Mouse (Mus musculus) CH12F3 (cell line): ENCODE measurements around the gene Creg1.

ENCODE experiments used
- in situ Hi-C: fragments of 300-500 bp; cut with MboI; formaldehyde crosslinking; loops from 2 replicates; pipeline ENCODE4 v1.14.3; 2020; ENCODE audit warnings: low sequenced_read_pairs

Creg1 gene

DNA sequence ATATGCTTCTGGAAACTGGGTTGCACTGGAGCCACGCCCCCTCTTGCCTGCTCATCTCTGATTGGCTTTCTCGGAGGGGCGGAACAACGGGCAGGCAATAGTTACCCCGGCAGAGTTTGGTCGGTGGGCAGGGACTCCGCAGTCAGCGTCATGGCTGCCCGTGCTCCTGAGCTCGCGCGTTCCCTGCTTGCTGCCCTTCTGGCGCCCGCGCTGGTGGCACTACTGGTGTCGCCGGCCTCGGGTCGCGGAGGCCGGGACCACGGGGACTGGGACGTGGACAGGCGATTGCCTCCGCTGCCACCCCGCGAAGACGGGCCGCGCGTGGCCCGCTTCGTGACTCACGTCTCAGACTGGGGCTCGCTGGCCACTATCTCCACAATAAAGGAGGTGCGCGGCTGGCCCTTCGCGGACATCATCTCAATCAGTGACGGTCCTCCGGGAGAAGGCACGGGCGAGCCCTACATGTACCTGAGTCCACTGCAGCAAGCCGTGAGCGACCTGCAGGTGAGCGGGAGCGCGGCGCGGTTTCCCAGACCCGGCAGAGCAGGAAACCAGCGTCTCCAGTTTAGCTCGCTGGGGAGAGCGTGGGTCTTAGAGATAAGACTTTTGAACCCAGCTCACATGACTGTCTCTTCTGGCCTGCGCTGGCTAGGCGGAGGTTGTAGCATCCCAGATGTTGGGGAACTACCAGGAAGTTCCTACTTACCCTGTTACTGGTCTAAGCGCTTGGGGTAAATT is at the start of gene Creg1:
TSS of gene Creg1 (plus strand) at position 112 of the 738 bp plus-strand sequence.
- in situ Hi-C loops, result no loop called here

DNA sequence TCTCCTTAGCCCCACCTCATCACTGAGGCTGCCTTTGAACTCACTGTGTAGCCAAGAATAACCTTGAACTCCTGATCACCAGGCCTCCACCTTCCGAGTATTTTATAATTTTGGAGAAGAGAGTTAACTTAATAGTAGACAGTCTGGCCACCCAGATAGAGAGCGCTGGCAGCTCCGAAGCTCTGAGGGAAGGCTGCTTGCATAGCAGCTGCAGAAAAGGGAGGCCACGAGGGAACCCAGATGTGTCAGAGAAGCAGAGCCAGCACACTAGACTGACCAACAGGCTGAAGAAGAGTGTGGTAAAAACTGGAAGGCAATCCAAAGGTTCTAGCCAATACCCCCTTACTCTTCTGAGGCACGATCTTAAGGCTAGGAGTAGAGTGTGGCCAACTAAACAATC is 49.7 kb upstream of the Creg1 start:
- in situ Hi-C loops, result no loop called here

- in situ Hi-C loops, result no loop called here
Observed at GRCm38 (mm10) chr1:165716426-165716825, 47.1 kb upstream of the Creg1 start.

GRCm38 (mm10) chr1:165717711-165718542 is 45.6 kb upstream of the Creg1 start:
- in situ Hi-C loops, result no loop called here

- in situ Hi-C loops, result no loop called here
Observed at GRCm38 (mm10) chr1:165718543-165719105, 44.9 kb upstream of the Creg1 start.

- in situ Hi-C loops, result no loop called here
Observed at GRCm38 (mm10) chr1:165722531-165723123, 40.9 kb upstream of the Creg1 start.

- in situ Hi-C loops, result no loop called here
Observed at GRCm38 (mm10) chr1:165724219-165725033, 39.1 kb upstream of the Creg1 start.

DNA sequence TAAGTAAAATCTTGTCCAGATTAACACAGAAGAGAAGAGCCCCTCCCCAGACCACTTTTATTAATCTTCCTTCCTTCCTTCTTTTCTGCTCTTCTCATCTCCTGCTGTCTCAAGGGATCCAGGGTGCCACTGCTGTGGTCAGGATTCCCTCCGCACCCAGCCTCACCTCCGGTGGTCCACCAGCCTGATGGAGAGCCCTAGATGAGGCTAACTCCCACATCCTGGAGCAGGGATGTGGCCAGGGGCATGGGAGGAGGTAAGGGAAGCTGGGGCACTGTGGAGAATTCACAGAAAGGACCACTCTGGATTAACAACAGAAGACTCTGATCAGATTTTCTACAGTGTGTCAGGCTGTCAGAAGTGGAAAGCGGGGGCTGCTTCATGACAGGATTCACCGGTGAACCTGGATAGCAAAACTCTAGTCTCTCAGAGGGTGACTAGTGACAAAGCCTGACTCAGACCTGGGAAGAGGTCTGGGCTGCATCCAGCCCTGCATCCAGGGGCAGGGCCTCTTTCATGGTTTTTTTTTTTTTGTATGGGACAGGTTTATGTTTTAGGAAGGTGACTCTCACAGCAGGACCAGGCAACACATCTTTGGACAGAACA is 38.4 kb upstream of the Creg1 start:
- in situ Hi-C loops, result no loop called here

DNA sequence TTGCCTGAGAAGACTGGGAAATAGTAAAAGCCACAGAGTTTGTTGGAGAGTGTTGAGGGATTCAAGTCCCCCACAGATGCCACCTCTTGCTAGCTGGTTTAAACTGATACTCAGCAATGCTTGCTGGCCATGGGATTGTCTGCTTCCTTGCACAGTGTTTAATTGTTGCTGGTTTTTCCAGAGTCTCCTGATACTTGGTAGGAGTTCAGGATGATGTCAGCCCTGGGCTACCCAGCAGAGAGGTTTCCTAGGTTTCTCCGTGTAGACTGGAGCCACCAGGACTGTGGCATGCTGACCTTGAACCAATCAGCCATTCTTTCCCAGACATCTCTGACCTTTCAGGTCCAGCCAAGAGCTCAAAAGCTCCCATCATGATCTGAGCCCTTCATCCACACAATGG is 36.6 kb upstream of the Creg1 start:
- in situ Hi-C loops, result no loop called here

DNA sequence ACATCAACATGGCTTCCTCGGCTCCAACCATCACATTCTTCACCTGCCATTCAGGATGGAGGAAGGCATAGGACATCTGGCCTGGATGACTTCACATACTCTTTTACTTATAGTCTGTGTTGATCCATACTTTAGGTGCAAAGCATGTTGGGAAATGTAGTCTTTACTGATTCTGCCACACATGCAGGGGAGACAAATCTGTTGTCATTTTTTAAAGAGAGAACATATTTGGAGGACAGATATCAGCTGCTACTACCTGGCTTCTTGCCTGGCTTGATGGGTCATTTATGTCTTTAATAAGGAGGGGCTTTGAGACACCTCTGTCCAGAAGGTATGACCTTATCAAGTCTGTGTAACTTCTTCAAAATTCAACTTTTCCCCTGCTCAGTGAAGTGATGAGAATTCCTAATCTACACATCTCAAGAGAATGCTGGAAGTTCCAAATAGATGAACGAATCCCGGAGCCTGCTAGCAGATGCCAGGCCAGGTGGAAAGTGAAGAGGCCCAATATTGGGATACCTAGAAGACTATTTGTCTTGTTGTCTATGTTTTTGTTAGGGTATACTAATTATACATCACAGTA is 35.4 kb upstream of the Creg1 start:
- in situ Hi-C loops, result no loop called here

GRCm38 (mm10) chr1:165730129-165730528 is 33.4 kb upstream of the Creg1 start:
- in situ Hi-C loops, result loop anchor here (10.0 kb wide), 1 partner anchor 145 kb away; no protein-coding TSS in a partner anchor

DNA sequence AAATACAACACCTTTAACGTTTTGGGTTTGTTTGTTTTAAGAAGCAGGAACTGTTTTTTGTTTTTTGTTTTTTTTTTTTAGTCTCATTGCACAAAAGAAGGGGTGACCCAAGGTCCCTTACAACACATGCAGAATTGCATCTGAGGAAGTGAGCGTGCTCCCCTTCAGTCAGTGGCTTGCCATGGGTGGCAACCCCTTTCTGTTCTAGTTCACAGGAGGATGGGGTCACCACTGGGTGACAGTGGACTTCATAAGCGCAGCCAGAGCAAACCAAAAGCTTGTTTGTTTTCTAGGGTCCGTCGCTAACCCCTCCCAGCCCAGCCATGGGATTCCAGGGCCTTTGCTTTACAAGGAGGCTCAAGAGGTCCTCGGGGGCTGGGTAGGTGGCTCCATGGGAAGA is 32.0 kb upstream of the Creg1 start:
- in situ Hi-C loops, result loop anchor here (10.0 kb wide), 1 partner anchor 147 kb away; no protein-coding TSS in a partner anchor

DNA sequence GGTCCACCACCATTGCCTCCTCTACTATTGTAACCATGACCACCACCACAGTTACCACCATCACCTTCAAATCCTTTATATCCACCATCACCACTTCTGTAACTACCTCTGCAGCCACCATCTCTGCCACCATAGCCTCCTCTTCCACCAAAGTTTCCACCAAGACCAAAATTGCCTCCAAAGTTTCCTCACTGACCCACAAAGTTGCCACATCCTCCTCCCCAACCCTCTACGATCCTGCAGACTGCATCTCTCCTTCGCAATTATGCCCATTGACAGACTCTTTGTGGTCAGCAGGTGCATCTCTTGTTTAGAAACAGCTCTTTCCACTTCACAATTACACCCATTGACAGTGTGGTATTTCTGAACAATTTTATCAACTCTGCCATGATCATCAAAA is 28.7 kb upstream of the Creg1 start:
- in situ Hi-C loops, result loop anchor here (5.0 to 10.0 kb wide), 2 partner anchors 78 to 150 kb away; no protein-coding TSS in a partner anchor

DNA sequence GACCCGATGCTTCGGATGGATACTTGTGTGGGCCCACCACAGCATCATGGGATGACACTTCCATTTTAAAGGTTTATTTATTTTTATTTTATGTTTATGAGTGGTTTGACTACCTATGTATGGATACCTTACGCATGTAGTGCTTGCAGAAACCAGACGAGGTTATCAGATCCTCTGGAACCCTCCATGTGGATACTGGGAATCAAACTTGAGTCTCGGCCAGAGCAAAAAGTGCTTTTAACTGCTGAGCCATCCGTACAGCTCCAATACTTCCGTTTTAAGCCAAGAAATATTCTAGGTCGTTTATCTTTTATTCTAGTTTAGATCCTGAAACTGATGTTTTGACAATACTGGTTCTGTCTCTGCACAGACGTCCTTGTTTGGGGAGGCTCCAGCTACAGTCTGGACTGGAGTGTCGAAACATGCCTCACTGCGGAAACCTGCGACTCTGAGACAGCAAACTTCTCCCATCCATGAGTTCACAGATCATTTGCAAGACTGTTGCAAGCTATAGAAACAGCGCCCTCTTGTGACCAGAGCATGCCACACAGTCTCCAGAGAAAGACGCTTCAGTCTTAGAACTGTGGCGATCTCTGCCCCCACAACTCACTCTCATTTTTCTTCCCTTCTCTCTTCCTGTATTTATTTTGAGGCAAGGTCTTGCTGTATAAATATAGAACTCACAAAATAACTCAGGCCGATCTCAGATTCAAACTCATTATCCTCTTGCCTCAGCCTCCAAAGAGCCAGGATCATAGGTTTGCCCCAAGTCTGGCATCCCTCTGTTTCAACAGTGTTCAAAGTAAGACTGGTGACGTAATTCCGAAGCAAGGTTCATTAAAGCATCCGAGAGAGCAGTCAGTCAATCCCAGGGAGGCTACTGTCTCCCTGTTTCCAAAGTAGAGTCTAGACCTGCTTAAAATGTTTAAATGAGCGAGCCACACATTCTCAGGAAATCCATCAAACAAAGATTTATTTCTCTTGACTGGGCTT is 27.4 kb upstream of the Creg1 start:
- in situ Hi-C loops, result loop anchor here (5.0 to 10.0 kb wide), 2 partner anchors 79 to 151 kb away; no protein-coding TSS in a partner anchor

GRCm38 (mm10) chr1:165737451-165737850 is 26.1 kb upstream of the Creg1 start:
- in situ Hi-C loops, result loop anchor here (5.0 to 10.0 kb wide), 2 partner anchors 80 to 153 kb away; no protein-coding TSS in a partner anchor

- in situ Hi-C loops, result loop anchor here (5.0 to 10.0 kb wide), 2 partner anchors 81 to 153 kb away; no protein-coding TSS in a partner anchor
Observed at GRCm38 (mm10) chr1:165737867-165738266, 25.7 kb upstream of the Creg1 start.

DNA sequence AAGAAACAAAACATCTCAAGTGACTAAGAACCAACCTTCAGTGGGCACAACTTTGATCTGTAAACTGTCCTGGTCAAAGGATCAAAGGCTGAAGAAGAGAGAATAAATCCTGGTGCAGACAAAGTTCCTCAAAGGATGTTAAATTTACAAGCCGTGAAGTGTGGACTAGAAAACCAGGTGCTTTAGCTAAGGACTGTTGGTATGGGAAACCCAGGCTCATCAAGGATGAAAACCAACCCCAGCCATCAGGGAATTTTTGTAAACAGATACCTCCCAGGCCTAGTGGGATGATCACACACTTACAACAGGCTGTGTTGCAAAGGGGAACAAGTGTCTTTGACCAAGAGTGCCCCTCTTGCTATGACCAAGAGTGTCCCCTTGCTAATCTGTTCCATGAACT is 24.6 kb upstream of the Creg1 start:
- in situ Hi-C loops, result loop anchor here (5.0 to 10.0 kb wide), 2 partner anchors 82 to 154 kb away; no protein-coding TSS in a partner anchor

DNA sequence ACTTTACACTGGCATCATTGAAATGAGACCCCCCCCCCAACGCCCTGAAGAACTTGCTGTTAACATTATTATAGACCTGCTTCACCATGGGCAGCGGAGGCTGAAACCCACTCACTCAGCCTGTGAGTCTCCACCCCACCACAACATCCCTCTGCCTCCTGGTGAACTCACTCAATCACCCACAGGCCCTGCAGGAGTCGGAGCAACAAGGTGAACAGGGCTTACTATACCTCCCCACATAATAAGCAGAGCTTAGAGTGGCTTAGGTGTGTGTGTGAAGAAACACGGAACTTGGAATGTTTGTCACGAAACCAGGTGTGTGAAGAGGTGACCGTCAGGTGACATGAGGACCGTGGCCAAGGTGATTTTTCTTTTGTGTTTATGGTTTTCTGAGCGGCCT is 21.6 kb upstream of the Creg1 start:
- in situ Hi-C loops, result no loop called here
